Mouse (Mus musculus) stomach, postnatal 0 days (tissue): ENCODE measurements at regions not wholly inside any gene's neighbourhood (a gene's known extent, or its start where the extent isn't known, plus 50 kb on each side); places are given as distances from the start of the nearest gene placed in this dataset.

Source experiments
- ATAC-seq: fragments of 200-750 bp; cut with Nextera tagmentation; 2 replicates; pipeline ENCODE4 v1.8.0; 2017; ENCODE audit not compliant: low FRiP score, low TSS enrichment
- DNase-seq: peaks from one replicate; pipeline ENCODE4 v3.0.0-alpha.2; 2016; ENCODE audit warnings: low spot score
- H3K27ac ChIP-seq: fragments of 300-500 bp; sonication (generic); replicated peaks from 2 replicates; pipeline ENCODE4 v1.5.1; 2014; ENCODE audit warnings: mild to moderate bottlenecking, control low read depth
- H3K27me3 ChIP-seq: fragments of 300-500 bp; sonication (generic); 2 replicates; pipeline ENCODE4 v1.6.1; 2014; ENCODE audit warnings: low read length; ENCODE audit not compliant: control insufficient read depth, insufficient read depth
- H3K36me3 ChIP-seq: fragments of 300-500 bp; sonication (generic); 2 replicates; pipeline ENCODE4 v1.6.1; 2014; ENCODE audit warnings: low read length, mixed read lengths; ENCODE audit not compliant: control insufficient read depth, insufficient read depth
- H3K4me1 ChIP-seq: fragments of 300-500 bp; sonication (generic); replicated peaks from 2 replicates; pipeline ENCODE4 v1.6.1; 2014; ENCODE audit warnings: antibody characterized with exemption; ENCODE audit not compliant: control insufficient read depth, insufficient read depth
- H3K4me2 ChIP-seq: fragments of 300-500 bp; sonication (generic); replicated peaks from 2 replicates; pipeline ENCODE4 v1.6.1; 2014; ENCODE audit warnings: low read depth, mild to moderate bottlenecking, control low read depth, moderate library complexity
- H3K4me3 ChIP-seq: fragments of 300-500 bp; sonication (generic); 2 replicates; pipeline ENCODE4 v1.5.1; 2014; ENCODE audit warnings: low read depth, low read length, control low read depth
- H3K9ac ChIP-seq: fragments of 300-500 bp; sonication (generic); 2 replicates; pipeline ENCODE4 v1.6.1; 2014; ENCODE audit warnings: mild to moderate bottlenecking, low read length, control low read depth, mixed read lengths
- H3K9me3 ChIP-seq: fragments of 300-500 bp; sonication (generic); 2 replicates; pipeline ENCODE4 v1.6.1; 2016; ENCODE audit warnings: low read length; ENCODE audit not compliant: control insufficient read depth
- CTCF ChIP-seq: IDR thresholded peaks from 2 replicates; pipeline ENCODE4 v1.5.1; 2016; ENCODE audit warnings: antibody characterized with exemption, low read depth, mild to moderate bottlenecking, moderate library complexity
- EP300 ChIP-seq: optimal IDR thresholded peaks from 2 replicates; pipeline ENCODE3; 2016; ENCODE audit warnings: antibody characterized with exemption
- WGBS: fragments of 180-500 bp; shearing (Covaris S2); extraction: QIAGEN DNeasy Blood & Tissue Kit; methylation state at CpG from one replicate; pipeline ENCODE4 v1.1.7; 2014; 5-methylcytosine and 5-hydroxymethylcytosine counted together

DNA sequence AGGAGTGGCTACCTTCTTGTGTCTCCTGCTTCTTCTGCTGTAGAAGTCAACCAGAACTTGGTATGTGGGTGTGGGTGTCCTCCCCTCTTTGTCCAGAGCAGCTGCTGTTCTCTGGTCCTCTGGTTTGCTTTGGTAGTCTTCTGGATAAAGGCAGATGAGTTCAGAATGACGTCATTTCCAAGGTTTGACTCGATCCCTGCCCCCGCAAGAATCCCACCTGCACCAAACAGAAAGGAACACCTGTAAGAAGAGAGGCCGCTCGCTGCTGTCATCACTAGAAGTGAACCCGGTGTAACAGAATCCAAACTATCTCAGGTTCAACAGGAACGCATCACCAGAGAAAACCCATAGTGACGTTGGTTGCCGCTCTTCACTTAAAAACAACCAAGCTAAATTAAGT is 205.0 kb downstream of the Bcl2l11 start:
- Histone ChIP-seq H3K4me3 (no peak overlapping the region), H3K9ac (no peak overlapping the region), H3K4me2 (no peak overlapping the region), H3K27ac (no peak overlapping the region), H3K36me3 (no peaks in the 10 kb centered on the region), H3K9me3 (no peaks in the 10 kb centered on the region), H3K27me3 (no peaks in the 10 kb centered on the region), H3K4me1 (no peaks in the 10 kb centered on the region)
- DNase-seq (no peak), ATAC-seq (no peak)
- no peak for TF ChIP-seq CTCF
- 80% methylated on average over 9 of the region's 9 CpGs for WGBS

DNA sequence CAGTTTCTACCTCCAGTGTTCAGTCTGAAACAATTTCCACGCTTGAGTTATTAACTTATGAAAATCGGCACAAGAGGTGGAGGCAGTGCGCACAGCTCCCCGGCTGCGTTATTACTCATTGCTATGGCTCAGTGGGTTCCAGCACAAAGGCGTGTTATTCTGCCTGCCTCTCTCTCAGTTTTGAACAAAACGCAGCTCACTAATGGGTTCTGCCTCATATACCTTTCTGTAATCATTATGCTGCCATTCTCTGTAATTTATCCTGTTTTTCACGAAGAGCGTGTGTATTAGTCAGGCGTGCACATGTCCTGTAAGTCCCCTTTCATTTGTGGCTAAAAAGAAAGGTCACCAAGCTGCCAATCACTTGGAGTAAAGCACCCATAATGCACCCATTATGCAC is 205.4 kb downstream of the Bcl2l11 start:
- Histone ChIP-seq H3K4me3 (no peak overlapping the region), H3K27me3 (no peaks in the 10 kb centered on the region), H3K36me3 (no peaks in the 10 kb centered on the region), H3K9me3 (no peaks in the 10 kb centered on the region), H3K4me2 (no peak overlapping the region), H3K27ac (no peak overlapping the region), H3K4me1 (no peaks in the 10 kb centered on the region), H3K9ac (no peak overlapping the region)
- 61% methylated on average over 10 of the region's 10 CpGs for WGBS
- TF ChIP-seq EP300: no peak
- no peak for TF ChIP-seq CTCF
- DNase-seq (no peak), ATAC-seq (no peak)

DNA sequence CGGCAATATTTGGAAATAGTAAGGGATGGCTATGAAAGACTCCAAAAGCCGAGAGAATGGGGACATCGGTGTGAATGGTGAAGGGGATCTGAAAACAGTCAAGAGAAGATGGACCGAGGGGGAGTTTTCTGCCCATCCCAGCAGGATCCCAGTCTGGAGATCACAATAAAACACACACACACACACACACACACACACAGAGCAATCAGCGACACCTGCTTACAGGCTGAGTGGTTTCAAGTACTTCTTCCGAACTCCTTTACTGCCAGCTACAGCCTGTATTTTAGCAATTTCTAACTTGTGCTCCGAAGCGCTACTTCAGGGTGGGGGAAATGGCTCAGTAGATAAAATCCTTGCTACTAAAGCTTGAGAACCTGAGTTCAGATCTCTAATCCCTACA is 205.8 kb downstream of the Bcl2l11 start:
- H3K9me3 ChIP-seq: no peaks in the 10 kb centered on the region
- DNase-seq: no peak
- H3K27me3 ChIP-seq: no peaks in the 10 kb centered on the region
- no peak overlapping the region for H3K4me2 ChIP-seq
- no peak for ATAC-seq
- H3K9ac ChIP-seq: no peak overlapping the region
- TF ChIP-seq EP300 (no peak), CTCF (no peak)
- H3K4me1 ChIP-seq: no peaks in the 10 kb centered on the region
- WGBS: 73% methylated on average over 8 of the region's 8 CpGs
- H3K27ac ChIP-seq: no peak overlapping the region
- H3K4me3 ChIP-seq: no peak overlapping the region
- no peaks in the 10 kb centered on the region for H3K36me3 ChIP-seq

DNA sequence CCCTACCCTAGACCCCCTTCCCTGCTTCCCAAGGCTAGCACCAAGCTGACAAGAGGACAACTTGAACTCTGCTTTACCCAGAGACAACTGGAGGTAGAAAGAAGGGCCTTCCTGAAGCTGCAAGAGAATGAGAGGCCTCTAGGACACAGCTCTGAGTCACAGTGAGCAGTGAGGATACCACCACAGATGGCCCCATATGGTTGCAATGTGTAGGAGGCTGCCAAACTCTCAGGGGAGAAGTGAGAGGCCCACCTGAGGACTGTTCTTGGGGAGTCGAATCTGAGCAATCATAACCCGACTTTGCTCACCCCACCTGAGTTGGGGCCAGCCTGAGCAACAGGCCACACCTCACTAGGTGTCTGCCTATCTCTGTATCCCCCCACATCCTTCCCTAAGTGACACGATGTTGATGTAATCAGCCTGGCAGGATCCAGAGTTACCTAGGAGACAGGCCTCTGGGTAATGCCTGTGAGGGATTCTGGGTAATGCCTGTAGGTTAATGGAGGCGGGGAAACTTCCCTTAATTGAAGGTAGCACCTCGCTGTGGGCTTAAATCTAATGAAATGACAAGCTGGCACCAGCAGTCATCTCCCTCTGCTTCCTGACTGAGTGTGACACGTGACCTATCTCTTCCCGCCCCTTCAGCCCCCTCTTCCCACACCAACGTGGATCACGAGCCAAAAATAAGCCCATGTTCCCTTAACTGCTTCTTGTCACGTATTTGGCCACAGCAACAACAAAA is 207.7 kb downstream of the Bcl2l11 start:
- H3K4me1 ChIP-seq: peaks cover 5% of the 10 kb centered on the region; the same call in 1 of the 2 replicates
- ATAC-seq (no peak), DNase-seq (no peak)
- H3K9ac ChIP-seq: no peak overlapping the region
- H3K27ac ChIP-seq: no peak overlapping the region
- WGBS: 67% methylated on average over 10 of the region's 10 CpGs
- no peak overlapping the region for H3K4me3 ChIP-seq
- no peaks in the 10 kb centered on the region for H3K36me3 ChIP-seq
- H3K4me2 ChIP-seq: no peak overlapping the region
- H3K9me3 ChIP-seq: no peaks in the 10 kb centered on the region
- H3K27me3 ChIP-seq: no peaks in the 10 kb centered on the region
- no peak for TF ChIP-seq EP300
- no peak for TF ChIP-seq CTCF

DNA sequence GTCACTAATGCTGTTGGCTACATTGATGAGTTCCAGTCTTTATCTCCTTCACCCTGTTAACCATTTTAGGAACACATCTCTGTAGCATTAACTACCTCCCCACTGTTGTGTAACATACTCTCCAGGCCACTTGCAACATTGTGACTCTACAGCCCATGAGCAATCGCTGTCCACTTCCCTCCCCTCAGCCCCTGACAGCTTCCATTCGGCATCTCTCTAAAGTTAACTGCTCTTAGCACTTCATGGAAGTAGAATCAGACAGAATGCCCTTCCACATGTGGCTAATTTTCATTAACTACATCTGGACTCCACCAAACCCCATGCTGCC is 208.3 kb downstream of the Bcl2l11 start:
- 68% methylated on average over 2 of the region's 2 CpGs for WGBS
- Histone ChIP-seq H3K9ac (no peak overlapping the region), H3K27ac (no peak overlapping the region), H3K4me3 (no peak overlapping the region), H3K4me1 (peaks cover 9% of the 10 kb centered on the region; the same call in 1 of the 2 replicates), H3K4me2 (no peak overlapping the region), H3K9me3 (no peaks in the 10 kb centered on the region), H3K27me3 (no peaks in the 10 kb centered on the region), H3K36me3 (no peaks in the 10 kb centered on the region)
- DNase-seq (no peak), ATAC-seq (no peak)
- TF ChIP-seq EP300 (no peak), CTCF (no peak)

DNA sequence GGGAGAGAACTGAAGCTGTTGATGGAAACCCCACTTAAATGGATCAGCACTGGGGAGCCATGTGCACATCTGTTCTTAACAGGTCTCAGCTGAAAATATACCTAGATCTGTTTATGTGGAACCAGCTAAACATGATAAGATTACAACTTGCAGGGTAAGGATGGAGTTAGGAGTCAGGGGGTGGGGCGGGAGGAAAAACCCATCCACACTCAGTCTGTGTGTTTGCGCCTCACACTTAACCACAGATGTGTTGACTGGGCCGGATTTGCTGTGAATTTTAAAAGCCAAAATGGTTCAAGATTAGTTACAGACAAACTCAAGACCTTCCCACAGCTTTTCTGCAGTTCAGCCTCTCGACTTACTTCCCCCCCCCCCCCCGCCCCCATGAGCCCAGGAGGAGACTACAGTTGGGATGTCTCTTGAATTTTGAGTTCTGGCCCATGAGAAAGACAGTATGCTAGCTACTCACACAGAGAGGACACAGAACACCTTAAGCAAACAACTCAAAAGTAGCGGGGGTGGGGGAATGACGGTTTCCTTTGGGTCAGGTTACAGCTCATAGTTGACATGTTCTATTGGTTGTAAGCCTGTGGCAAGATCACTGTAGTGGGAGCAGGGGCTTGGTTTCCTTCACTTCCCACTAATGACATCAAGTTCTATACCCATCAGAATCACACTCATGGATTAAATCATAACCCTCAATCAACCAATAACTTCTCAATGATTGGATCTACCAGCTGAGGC is 209.1 kb downstream of the Bcl2l11 start:
- no peak overlapping the region for H3K4me2 ChIP-seq
- H3K4me1 ChIP-seq: peaks cover 12% of the 10 kb centered on the region; the same call in 1 of the 2 replicates
- 48% methylated on average over 7 of the region's 7 CpGs for WGBS
- no peak for DNase-seq
- no peak overlapping the region for H3K4me3 ChIP-seq
- no peak for TF ChIP-seq EP300
- no peak for TF ChIP-seq CTCF
- no peak overlapping the region for H3K9ac ChIP-seq
- no peaks in the 10 kb centered on the region for H3K36me3 ChIP-seq
- H3K27ac ChIP-seq: no peak overlapping the region
- H3K27me3 ChIP-seq: no peaks in the 10 kb centered on the region
- H3K9me3 ChIP-seq: no peaks in the 10 kb centered on the region
- ATAC-seq: no peak
